Mouse (Mus musculus) midbrain, embryonic 12.5 days (tissue): ENCODE data around the gene Stbd1. TPM values are rescaled to one million over a fixed set of nuclear protein-coding genes. Genes with fewer than 3 reads are reported as not detected.

ENCODE experiments used
- ATAC-seq: fragments of 200-750 bp; cut with Nextera tagmentation; 2 replicates; pipeline ENCODE4 v1.8.0; 2017; ENCODE audit warnings: low read depth, moderate TSS enrichment, moderate library complexity; ENCODE audit not compliant: low FRiP score
- H3K27ac ChIP-seq: fragments of 300-500 bp; sonication (generic); replicated peaks from 2 replicates; pipeline ENCODE4 v1.5.1; 2016; ENCODE audit warnings: mild to moderate bottlenecking
- H3K27me3 ChIP-seq: fragments of 300-500 bp; sonication (generic); 2 replicates; pipeline ENCODE4 v1.6.1; 2016; ENCODE audit warnings: mild to moderate bottlenecking
- H3K36me3 ChIP-seq: fragments of 300-500 bp; sonication (generic); 2 replicates; pipeline ENCODE4 v1.6.1; 2016
- H3K4me1 ChIP-seq: fragments of 300-500 bp; sonication (generic); 2 replicates; pipeline ENCODE4 v1.6.1; 2016
- H3K4me2 ChIP-seq: fragments of 300-500 bp; sonication (generic); replicated peaks from 2 replicates; pipeline ENCODE4 v1.6.1; 2016; ENCODE audit warnings: mild to moderate bottlenecking, moderate library complexity
- H3K4me3 ChIP-seq: fragments of 300-500 bp; sonication (generic); 2 replicates; pipeline ENCODE4 v1.5.1; 2016; ENCODE audit warnings: mild to moderate bottlenecking
- H3K9ac ChIP-seq: fragments of 300-500 bp; sonication (generic); replicated peaks from 2 replicates; pipeline ENCODE4 v1.6.1; 2016; ENCODE audit warnings: mild to moderate bottlenecking, moderate library complexity
- H3K9me3 ChIP-seq: fragments of 300-500 bp; sonication (generic); 2 replicates; pipeline ENCODE4 v1.6.1; 2016; ENCODE audit warnings: mild to moderate bottlenecking
- WGBS: fragments of 180-500 bp; shearing (Covaris S2); methylation state at CpG from one replicate; pipeline ENCODE4 v1.1.7; 2016; 5-methylcytosine and 5-hydroxymethylcytosine counted together
- polyA plus RNA-seq: library from polyadenylated mRNA; unstranded; fragments of >200 nt; fragmentation: Nextera tagmentation; extraction: Ambion mirVana; gene quantifications from 2 replicates; pipeline ENCODE4 v1.2.1, GENCODE M21; 2016

Gene Stbd1
- polyA plus RNA-seq = 5.2 and 6.4 TPM in 2 replicates

DNA sequence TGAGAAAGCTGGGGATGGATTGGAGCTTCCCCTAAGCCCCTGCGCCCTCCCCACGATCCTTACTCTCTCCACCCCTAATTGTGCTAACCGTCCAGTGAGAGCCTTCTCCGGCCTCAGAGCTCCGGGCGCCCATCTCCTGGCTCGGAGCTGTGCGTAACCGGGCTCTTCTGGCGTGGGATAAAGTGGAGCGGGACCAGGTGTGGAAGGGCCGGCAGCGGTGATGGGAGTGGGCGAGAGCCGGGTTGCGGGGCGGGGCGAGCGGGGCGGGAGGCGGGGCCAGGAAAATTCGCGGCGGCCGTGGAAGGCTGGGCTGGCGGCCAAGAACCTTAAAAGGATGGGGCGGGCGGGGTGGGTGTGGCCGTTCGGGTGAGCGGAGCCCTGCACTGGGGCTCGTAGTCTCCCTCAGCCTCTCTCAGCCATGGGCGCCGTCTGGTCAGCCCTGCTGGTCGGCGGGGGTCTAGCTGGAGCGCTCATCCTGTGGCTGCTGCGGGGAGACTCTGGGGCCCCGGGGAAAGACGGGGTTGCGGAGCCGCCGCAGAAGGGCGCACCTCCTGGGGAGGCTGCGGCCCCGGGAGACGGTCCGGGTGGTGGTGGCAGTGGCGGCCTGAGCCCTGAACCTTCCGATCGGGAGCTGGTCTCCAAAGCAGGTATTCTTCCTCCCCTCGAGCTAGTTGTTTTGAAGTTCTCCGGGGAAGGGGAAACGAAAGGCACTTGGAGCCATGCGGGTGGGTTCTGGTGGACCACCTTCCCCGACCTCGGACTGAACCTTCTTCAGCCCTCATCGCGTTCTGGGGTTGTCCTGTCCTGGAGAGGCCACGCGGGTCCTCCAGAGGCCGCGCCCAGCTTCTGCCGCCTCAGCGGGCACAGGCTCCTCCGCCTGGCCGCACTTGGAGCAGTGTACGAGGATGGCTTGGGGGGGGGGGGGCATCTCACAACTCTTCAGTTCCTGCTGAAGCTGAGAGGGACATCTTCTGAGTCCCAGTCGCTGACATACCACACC, at the start of gene Stbd1:
Gene Stbd1 (plus strand): TSS at position 351 of the 1,000 bp plus-strand sequence.
- Histone ChIP-seq H3K9me3 (no peaks in the 10 kb centered on the region), H3K9ac (peak within 1 kb of the TSS; percentile 61), H3K4me3 (peak within 1 kb of the TSS; percentile 64), H3K27ac (no peak within 1 kb of the TSS), H3K27me3 (peaks cover 31% of the 10 kb centered on the region), H3K4me1 (peaks cover 6% of the 10 kb centered on the region; the same call in 1 of the 2 replicates), H3K36me3 (no peaks in the 10 kb centered on the region), H3K4me2 (peak within 1 kb of the TSS; percentile 91)
- peak; percentile 93 for ATAC-seq
- under 1% methylated on average over 66 of the region's 69 CpGs for WGBS

DNA sequence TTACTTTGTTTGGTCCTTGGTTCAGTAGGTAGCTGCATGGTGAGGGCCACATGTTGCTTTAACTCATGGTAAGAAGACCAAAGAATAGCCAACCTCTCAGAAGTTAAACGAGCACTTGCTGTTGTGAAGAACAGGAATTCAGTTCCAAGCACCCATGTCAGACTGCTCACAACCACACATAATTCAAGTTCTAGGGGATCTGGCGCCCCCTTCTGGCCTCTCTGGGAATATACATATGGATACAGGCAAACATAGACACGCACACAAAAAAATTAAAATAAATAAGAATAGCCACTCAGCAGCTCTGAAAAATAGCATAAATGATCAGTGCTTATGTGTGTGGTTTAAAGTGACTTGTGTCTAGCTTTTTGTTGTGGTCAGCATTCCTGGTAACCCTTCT, 48.9 kb upstream of the Stbd1 start:
- H3K4me3 ChIP-seq = no peak overlapping the region
- WGBS = 59% methylated on average over 3 of the region's 3 CpGs

DNA sequence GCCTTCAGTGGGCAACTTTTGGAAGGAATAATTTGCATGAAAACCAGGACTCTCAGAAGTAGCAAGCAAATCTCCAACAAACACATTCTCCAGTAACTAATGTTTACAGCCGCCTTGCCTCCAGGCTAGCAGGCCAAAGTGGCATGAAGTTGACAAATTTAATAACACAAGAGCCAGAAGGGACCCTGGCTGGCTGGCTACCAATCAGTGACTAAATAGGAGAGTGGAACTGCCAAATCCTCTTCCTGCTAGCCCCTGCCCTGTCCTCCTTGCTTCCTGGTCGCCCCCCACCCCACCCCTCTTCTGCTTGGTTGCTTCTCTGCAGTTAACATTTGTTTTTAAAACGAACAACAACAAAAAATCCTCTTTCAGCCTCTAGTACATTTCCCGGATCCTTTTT, 48.4 kb upstream of the Stbd1 start:
- Histone ChIP-seq H3K9ac (no peak overlapping the region), H3K9me3 (no peaks in the 10 kb centered on the region), H3K4me2 (no peak overlapping the region), H3K27ac (no peak overlapping the region), H3K4me3 (no peak overlapping the region), H3K27me3 (no peaks in the 10 kb centered on the region), H3K36me3 (no peaks in the 10 kb centered on the region), H3K4me1 (no peaks in the 10 kb centered on the region)
- 89% methylated on average over 4 of the region's 4 CpGs for WGBS
- no peak for ATAC-seq

More for the DNA sequence above, 48.9 kb upstream of the Stbd1 start:
- no peaks in the 10 kb centered on the region for H3K9me3 ChIP-seq
- no peak overlapping the region for H3K4me2 ChIP-seq
- no peak overlapping the region for H3K27ac ChIP-seq
- H3K4me1 ChIP-seq = no peaks in the 10 kb centered on the region
- no peak for ATAC-seq
- no peaks in the 10 kb centered on the region for H3K27me3 ChIP-seq
- no peak overlapping the region for H3K9ac ChIP-seq
- H3K36me3 ChIP-seq = no peaks in the 10 kb centered on the region

DNA sequence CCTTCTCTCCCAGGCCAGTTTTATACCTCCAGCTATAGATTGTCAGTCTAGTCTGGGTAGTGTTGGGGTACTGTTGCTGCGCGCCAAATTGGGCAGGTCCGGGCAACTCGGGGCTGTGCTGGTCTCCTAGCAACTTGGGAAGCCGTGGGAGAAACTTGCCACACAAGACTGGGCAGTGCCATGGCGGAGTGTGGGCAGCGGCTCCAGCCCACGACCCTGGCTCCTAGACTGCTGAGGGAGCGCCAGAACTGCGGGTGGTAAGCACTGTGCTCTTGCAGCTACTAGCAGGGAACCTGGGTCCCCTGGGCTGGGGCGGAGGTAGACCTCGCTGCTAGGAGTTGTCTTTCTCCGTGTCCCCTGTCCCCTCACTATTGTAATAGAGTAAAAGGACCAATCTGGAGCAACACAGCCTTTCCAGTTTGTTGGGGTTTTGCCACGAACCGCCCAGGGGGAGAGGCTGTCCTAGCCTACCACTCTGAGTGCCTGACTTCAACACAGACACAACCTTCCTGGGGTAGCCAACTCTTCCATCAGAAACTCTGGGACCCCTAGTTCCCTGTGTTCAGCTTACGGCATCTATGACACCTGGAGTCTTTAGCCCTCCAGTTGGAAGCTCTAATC, 47.8 kb upstream of the Stbd1 start, which contains the start of gene Fam47e:
Gene Fam47e (plus strand): TSS at position 179 of the 621 bp plus-strand sequence.
- H3K4me2 ChIP-seq = no peak within 1 kb of the TSS
- no peaks in the 10 kb centered on the region for H3K27me3 ChIP-seq
- WGBS = 77% methylated on average over 16 of the region's 16 CpGs
- H3K36me3 ChIP-seq = no peaks in the 10 kb centered on the region
- no peak for ATAC-seq
- H3K9me3 ChIP-seq = no peaks in the 10 kb centered on the region
- H3K4me1 ChIP-seq = no peaks in the 10 kb centered on the region
- H3K4me3 ChIP-seq = no peak within 1 kb of the TSS
- no peak within 1 kb of the TSS for H3K27ac ChIP-seq
- H3K9ac ChIP-seq = no peak within 1 kb of the TSS

DNA sequence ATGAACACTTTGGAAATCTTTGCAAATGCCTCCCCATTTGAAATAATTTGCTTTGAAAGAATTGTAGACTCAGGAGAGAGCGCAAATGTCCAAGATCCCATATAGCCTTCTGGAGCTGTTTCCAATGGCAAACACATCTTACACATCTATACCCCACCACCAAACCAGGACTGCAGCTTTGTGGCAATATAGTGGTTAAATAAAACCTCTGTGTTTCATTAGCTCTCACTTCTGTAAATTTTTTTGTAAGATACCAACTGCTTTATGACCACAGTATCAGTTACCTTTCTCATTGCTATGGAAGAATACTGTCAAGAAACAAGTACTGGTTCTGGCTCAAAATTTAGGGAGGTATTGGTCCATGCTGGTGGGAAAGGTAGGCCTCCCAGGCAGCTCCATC, 46.9 kb upstream of the Stbd1 start:
- WGBS = 100% methylated on average over 1 of the region's 1 CpGs
- Histone ChIP-seq H3K4me1 (no peaks in the 10 kb centered on the region), H3K9me3 (no peaks in the 10 kb centered on the region), H3K27me3 (no peaks in the 10 kb centered on the region), H3K36me3 (no peaks in the 10 kb centered on the region), H3K27ac (no peak overlapping the region), H3K4me3 (no peak overlapping the region), H3K9ac (no peak overlapping the region), H3K4me2 (no peak overlapping the region)
- no peak for ATAC-seq

DNA sequence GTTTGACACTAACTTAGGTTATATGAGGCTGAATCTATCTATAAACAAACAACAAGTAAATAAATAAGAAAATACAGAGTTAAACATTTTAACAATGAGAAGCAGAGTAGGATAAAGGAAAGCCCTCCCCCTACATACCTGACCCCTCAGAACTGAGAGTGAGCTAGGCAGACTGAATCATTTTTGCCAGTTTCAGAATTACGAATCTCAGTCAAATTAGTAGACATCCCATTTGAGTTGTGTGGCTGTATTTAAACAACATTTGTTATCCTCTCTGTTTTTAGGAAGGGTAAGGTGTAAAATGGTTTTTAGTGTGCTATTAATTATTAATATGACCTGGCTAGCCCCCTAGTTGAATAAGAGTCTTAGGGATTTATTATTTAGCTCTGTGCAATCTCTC, 45.3 kb upstream of the Stbd1 start:
- Histone ChIP-seq H3K4me1 (no peaks in the 10 kb centered on the region), H3K27ac (no peak overlapping the region), H3K4me2 (no peak overlapping the region), H3K27me3 (no peaks in the 10 kb centered on the region), H3K9me3 (no peaks in the 10 kb centered on the region), H3K9ac (no peak overlapping the region), H3K4me3 (no peak overlapping the region), H3K36me3 (no peaks in the 10 kb centered on the region)
- 92% methylated on average over 1 of the region's 1 CpGs for WGBS
- ATAC-seq = no peak

DNA sequence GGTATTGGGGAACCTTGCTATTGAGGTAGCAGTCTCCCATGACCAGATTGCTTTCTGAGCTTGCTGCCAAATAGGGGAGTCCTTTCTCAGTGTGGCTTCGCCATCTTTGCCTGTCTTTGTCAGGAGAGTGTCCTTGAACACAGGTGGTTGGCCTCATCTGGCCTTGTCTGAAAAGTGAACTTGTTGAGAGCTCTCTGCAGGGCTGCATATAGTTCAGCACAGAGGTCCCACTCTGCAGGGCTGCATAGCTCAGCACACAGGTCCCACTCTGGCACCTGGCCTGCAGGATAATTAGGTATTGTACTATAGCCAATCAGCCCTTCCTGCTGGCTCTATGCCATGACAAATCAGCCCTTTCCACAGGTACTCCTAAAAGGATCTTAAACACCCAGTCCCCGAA, 42.6 kb upstream of the Stbd1 start:
- no peak overlapping the region for H3K27ac ChIP-seq
- no peak overlapping the region for H3K4me3 ChIP-seq
- no peaks in the 10 kb centered on the region for H3K9me3 ChIP-seq
- ATAC-seq = no peak
- no peaks in the 10 kb centered on the region for H3K36me3 ChIP-seq
- no peaks in the 10 kb centered on the region for H3K4me1 ChIP-seq
- no peak overlapping the region for H3K4me2 ChIP-seq
- no peaks in the 10 kb centered on the region for H3K27me3 ChIP-seq
- 81% methylated on average over 2 of the region's 2 CpGs for WGBS
- H3K9ac ChIP-seq = no peak overlapping the region

DNA sequence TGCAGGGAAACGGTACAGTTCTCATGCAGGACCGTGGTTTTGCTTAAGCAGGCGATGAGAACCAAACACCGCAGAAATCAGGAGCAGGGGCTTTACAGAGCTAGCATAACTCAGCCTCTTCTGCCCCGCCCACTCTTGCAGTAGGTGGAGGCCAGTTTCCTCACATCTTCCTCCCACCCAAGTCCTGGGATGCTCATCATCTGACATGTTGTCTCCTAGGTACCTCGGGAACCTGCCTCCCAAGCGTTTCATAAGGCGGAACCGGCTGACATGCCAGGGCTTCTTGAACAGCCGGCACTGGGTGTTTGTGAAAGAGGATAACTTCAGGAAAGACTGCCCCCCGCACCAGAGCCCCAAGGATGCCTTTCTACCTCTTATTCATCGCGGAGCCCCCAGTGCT, 40.8 kb upstream of the Stbd1 start:
- Histone ChIP-seq H3K36me3 (no peaks in the 10 kb centered on the region), H3K9ac (no peak overlapping the region), H3K27ac (no peak overlapping the region), H3K4me3 (no peak overlapping the region), H3K4me2 (no peak overlapping the region), H3K27me3 (no peaks in the 10 kb centered on the region), H3K9me3 (no peaks in the 10 kb centered on the region), H3K4me1 (no peaks in the 10 kb centered on the region)
- WGBS = 78% methylated on average over 13 of the region's 13 CpGs
- no peak for ATAC-seq

DNA sequence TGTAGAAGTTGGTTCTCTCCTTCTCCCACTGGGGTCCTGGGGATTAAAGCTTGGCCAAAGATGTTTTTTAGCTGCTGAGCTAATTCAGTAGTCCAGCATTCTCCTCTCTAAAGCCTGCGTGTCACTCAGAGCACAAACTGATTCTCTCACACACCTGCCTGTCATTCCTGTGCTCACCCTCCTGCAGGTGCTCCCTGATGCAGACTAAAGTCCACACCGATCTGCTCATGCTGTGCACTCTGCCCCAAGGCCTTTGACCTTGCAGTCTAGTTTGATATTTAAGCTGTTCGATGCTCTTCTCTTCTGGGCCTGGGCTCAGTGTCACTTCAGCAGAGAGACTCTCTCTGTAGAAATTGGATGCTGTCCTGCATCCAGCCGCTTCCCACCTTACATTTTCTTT, 31.6 kb upstream of the Stbd1 start:
- ATAC-seq = no peak

DNA sequence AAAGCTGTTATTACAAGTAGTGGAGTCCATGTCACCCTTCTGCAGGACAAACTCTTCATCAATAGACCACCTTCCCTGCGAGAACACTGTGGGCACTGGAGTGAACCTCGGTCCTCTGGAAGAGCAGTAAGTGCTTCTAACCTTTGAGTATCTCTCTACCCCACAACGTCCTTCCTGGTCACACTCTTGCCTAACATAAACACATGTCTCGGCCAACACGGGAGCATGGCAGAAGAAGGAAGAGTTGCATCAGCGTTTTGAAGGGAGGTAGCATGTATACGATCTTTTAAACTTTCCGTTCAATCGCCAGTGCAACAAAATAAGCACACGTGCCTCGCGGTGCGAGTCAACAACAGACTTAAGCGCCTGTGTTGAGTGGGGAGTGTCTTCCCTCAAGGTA, 23.3 kb upstream of the Stbd1 start:
- H3K4me3 ChIP-seq = no peak overlapping the region
- H3K9ac ChIP-seq = no peak overlapping the region
- H3K27me3 ChIP-seq = no peaks in the 10 kb centered on the region
- H3K27ac ChIP-seq = no peak overlapping the region
- WGBS = 92% methylated on average over 14 of the region's 14 CpGs
- no peak for ATAC-seq
- no peaks in the 10 kb centered on the region for H3K9me3 ChIP-seq
- H3K4me2 ChIP-seq = no peak overlapping the region
- no peaks in the 10 kb centered on the region for H3K4me1 ChIP-seq
- no peaks in the 10 kb centered on the region for H3K36me3 ChIP-seq

More for the DNA sequence above, 31.6 kb upstream of the Stbd1 start:
- Histone ChIP-seq H3K4me2 (no peak overlapping the region), H3K4me1 (no peaks in the 10 kb centered on the region), H3K9ac (no peak overlapping the region), H3K27me3 (no peaks in the 10 kb centered on the region), H3K36me3 (no peaks in the 10 kb centered on the region), H3K4me3 (no peak overlapping the region), H3K27ac (no peak overlapping the region), H3K9me3 (no peaks in the 10 kb centered on the region)
- 86% methylated on average over 4 of the region's 4 CpGs for WGBS

DNA sequence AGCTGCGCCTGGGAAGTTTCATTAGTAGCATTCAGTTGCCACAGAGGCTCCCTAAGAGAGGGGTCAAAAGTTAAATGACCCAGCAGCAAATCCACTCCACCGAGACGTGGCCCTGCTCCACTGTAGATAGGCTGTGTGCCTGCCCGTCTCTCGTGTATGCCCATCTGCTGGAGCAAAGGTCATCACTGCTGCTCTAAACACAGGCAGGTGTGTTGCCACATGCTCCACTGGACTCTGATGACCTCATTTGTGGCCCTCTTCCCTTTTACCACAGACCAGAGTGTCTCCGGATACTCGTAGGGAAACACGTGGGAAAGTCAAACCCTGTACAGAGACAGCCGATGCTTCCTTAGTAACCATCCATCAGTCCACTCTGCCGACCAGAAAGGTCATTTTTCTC, 16.9 kb upstream of the Stbd1 start:
- no peak overlapping the region for H3K9ac ChIP-seq
- no peak overlapping the region for H3K27ac ChIP-seq
- H3K4me3 ChIP-seq = no peak overlapping the region
- no peak overlapping the region for H3K4me2 ChIP-seq
- WGBS = 75% methylated on average over 10 of the region's 10 CpGs
- H3K27me3 ChIP-seq = no peaks in the 10 kb centered on the region
- no peaks in the 10 kb centered on the region for H3K4me1 ChIP-seq
- H3K9me3 ChIP-seq = no peaks in the 10 kb centered on the region
- ATAC-seq = no peak
- H3K36me3 ChIP-seq = no peaks in the 10 kb centered on the region

DNA sequence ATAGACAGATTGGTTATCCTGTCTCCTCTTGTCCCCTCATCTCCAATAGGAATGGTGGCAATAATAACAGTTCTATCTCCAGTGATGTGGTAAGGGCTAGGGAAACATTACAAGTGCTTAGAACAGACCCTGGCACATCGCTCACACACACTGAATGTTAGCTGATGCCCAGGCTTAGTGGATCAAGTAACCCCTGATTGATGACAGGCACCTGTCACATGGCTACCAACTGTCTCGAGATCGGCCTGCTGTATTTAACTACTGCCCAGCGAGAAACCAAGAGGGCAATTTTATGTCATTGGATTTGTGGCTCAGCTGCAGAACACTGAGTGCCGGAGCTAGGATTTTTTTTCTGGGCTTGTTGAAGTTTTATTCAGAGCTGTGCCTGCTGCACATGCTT, 7.8 kb upstream of the Stbd1 start:
- no peaks in the 10 kb centered on the region for H3K36me3 ChIP-seq
- no peaks in the 10 kb centered on the region for H3K9me3 ChIP-seq
- WGBS = 86% methylated on average over 5 of the region's 5 CpGs
- no peak overlapping the region for H3K4me2 ChIP-seq
- H3K4me1 ChIP-seq = no peaks in the 10 kb centered on the region
- no peaks in the 10 kb centered on the region for H3K27me3 ChIP-seq
- no peak overlapping the region for H3K9ac ChIP-seq
- no peak overlapping the region for H3K27ac ChIP-seq
- ATAC-seq = no peak
- no peak overlapping the region for H3K4me3 ChIP-seq
